In genomic region chr1:172000641-172001040, GRCm38 (mm10) we compare ENCODE assay signal across 10 mouse cellular contexts. TPM values are rescaled to one million over a fixed set of nuclear protein-coding genes. Genes with fewer than 3 reads are reported as not detected.
DNase-seq lines count a peak whose midpoint lies in the region; ATAC-seq and TF ChIP-seq lines count a peak whose summit lies in the region.
"Had no signal": no experiment of that assay in that cellular context is flagged by ENCODE, and none has a peak within 500 bp of the region (broad histone marks: within the 10 kb centered on the region; RNA-seq: fewer than 3 reads in every experiment).

No protein-coding gene starts in this region.

- ATAC-seq in heart, embryonic 12.5 days (ENCODE audit: insufficient number of reproducible peaks, low FRiP score): no peak
- no peak for ATAC-seq in lung, postnatal 0 days

- 50% methylated on average over 3 of the region's 3 CpGs for WGBS in heart, embryonic 12.5 days
- 47% methylated on average over 3 of the region's 3 CpGs for WGBS in bone marrow, adult 2 months
- 45% methylated on average over 3 of the region's 3 CpGs for WGBS in lung, postnatal 0 days

- peaks cover 12% of the 10 kb centered on the region for H3K4me1 ChIP-seq in heart, embryonic 12.5 days (replicated peaks)
- no peaks in the 10 kb centered on the region; the same call in 1 of the 2 replicates for H3K4me1 ChIP-seq in bone marrow, adult 2 months (ENCODE audit: control insufficient read depth, insufficient read depth, low read length)
- no peaks in the 10 kb centered on the region for H3K4me1 ChIP-seq in lung, postnatal 0 days (ENCODE audit: insufficient read depth, low read depth, low read length)
- H3K4me1 ChIP-seq: embryonic facial prominence, embryonic 15.5 days had no signal

- H3K4me3 ChIP-seq in heart, embryonic 12.5 days: no peak overlapping the region
- H3K4me3 ChIP-seq in bone marrow, adult 2 months (replicated peaks; ENCODE audit: control insufficient read depth, low read depth, low read length): no peak overlapping the region
- no peak overlapping the region for H3K4me3 ChIP-seq in lung, postnatal 0 days (ENCODE audit: low read depth, low read length)
- H3K4me3 ChIP-seq: embryonic facial prominence, embryonic 15.5 days; myocyte had no signal

- no peaks in the 10 kb centered on the region for H3K27me3 ChIP-seq in heart, embryonic 12.5 days (replicated peaks)
- H3K27me3 ChIP-seq in lung, postnatal 0 days (replicated peaks; ENCODE audit: insufficient read depth, low read length): no peaks in the 10 kb centered on the region
- H3K27me3 ChIP-seq: embryonic facial prominence, embryonic 15.5 days had no signal

- no peak overlapping the region for H3K4me2 ChIP-seq in heart, embryonic 12.5 days
- H3K4me2 ChIP-seq in lung, postnatal 0 days (replicated peaks; ENCODE audit: low read depth, low read length): no peak overlapping the region
- H3K4me2 ChIP-seq: embryonic facial prominence, embryonic 15.5 days had no signal

- TF ChIP-seq CTCF in bone marrow, adult 2 months (IDR thresholded peaks at IDR 0.05; ENCODE audit: control insufficient read depth, insufficient read depth, low read length): peak; percentile 86
- TF ChIP-seq CTCF in lung, postnatal 0 days (IDR thresholded peaks at IDR 0.05): peak; percentile 60

- peaks cover 31% of the 10 kb centered on the region for H3K36me3 ChIP-seq in heart, embryonic 12.5 days
- 0 out of 2 replicates have a peak, but pooled peaks cover 5% of the 10 kb centered on the region for H3K36me3 ChIP-seq in lung, postnatal 0 days (ENCODE audit: insufficient read depth, low read length)

- no peak overlapping the region for H3K9ac ChIP-seq in heart, embryonic 12.5 days
- H3K9ac ChIP-seq in lung, postnatal 0 days (replicated peaks; ENCODE audit: low read depth): no peak overlapping the region
- H3K9ac ChIP-seq: embryonic facial prominence, embryonic 15.5 days had no signal

- TF ChIP-seq POLR2A in bone marrow, adult 2 months (IDR thresholded peaks at IDR 0.05; ENCODE audit: borderline replicate concordance, control insufficient read depth, low read depth, low read length): no peak

- peak; percentile 40 for DNase-seq in heart, adult 8-10 months (ENCODE audit: low spot score)
- DNase-seq in heart, adult 9 months (ENCODE audit: low spot score in 2 of 2): peak; percentile 10 to 26
- DNase-seq in layer of hippocampus, adult 11-12 months (ENCODE audit: low spot score): peak; percentile 78
- peak; percentile 56 for DNase-seq in lung, postnatal 0 days (ENCODE audit: low spot score)
- DNase-seq in right cerebral cortex, adult 18-20 months: peak; percentile 60
- no peak for DNase-seq in urinary bladder, postnatal 4 days (ENCODE audit: low spot score in 2 of 2)

- H3K27ac ChIP-seq in heart, embryonic 12.5 days (ENCODE audit: poor library complexity, severe bottlenecking): no peak overlapping the region
- no peak overlapping the region for H3K27ac ChIP-seq in bone marrow, adult 2 months (ENCODE audit: control insufficient read depth, insufficient read depth, low read depth, low read length, poor library complexity)
- no peak overlapping the region for H3K27ac ChIP-seq in lung, postnatal 0 days (ENCODE audit: low read length)
- H3K27ac ChIP-seq: embryonic facial prominence, embryonic 15.5 days had no signal

- no peak for TF ChIP-seq EP300 in lung, postnatal 0 days (IDR thresholded peaks at IDR 0.05)

- no peaks in the 10 kb centered on the region for H3K9me3 ChIP-seq in heart, embryonic 12.5 days (replicated peaks)
- H3K9me3 ChIP-seq in lung, postnatal 0 days (ENCODE audit: low read length): no peaks in the 10 kb centered on the region
- H3K9me3 ChIP-seq: embryonic facial prominence, embryonic 15.5 days had no signal

RNA-seq across cellular contexts. Expression of gene Vangl2, which starts 27.6 kb away (rescaled TPM):
- total RNA-seq in heart, adult 8-10 months (2022): 1 to 10 TPM in 2 of 4 experiments, under 1 TPM in 2; 0.86 to 1.7 (median 1.1) TPM
- polyA plus RNA-seq in heart, embryonic 12.5 days (2016; fragmentation: Nextera tagmentation; extraction: Ambion mirVana): 13.5 and 14.4 TPM in 2 replicates
- polyA plus RNA-seq in bone marrow, adult 2 months (2011; ENCODE audit: insufficient read depth, insufficient read length, low replicate concordance, missing spikeins): 1.8 and 2.2 TPM in 2 replicates
- 6.2 and 6.9 TPM in 2 replicates for polyA plus RNA-seq in lung, postnatal 0 days (2015; fragmentation: Nextera tagmentation; extraction: Ambion mirVana)

RNA-seq across cellular contexts. Expression of gene Nhlh1, which starts 56.7 kb away (rescaled TPM):
- total RNA-seq in heart, adult 8-10 months (2022): not detected
- not detected in 2 replicates for polyA plus RNA-seq in heart, embryonic 12.5 days (2016; fragmentation: Nextera tagmentation; extraction: Ambion mirVana)
- not detected in 2 replicates for polyA plus RNA-seq in bone marrow, adult 2 months (2011; ENCODE audit: insufficient read depth, insufficient read length, low replicate concordance, missing spikeins)
- not detected in 2 replicates for polyA plus RNA-seq in lung, postnatal 0 days (2015; fragmentation: Nextera tagmentation; extraction: Ambion mirVana)

Comparison
In these comparisons a context has a peak if more than half of its experiments do, and no peak if none do; other contexts are left out.
1. DNase-seq: peak in heart, adult 8-10 months (single experiment), heart, adult 9 months (2 of 2), layer of hippocampus, adult 11-12 months (single experiment), lung, postnatal 0 days (single experiment) and right cerebral cortex, adult 18-20 months (single experiment); none in urinary bladder, postnatal 4 days (0 of 2).